Mouse (Mus musculus) olfactory bulb, adult 2 months (tissue): ENCODE data around the gene Vps4a. TPM values are rescaled to one million over a fixed set of nuclear protein-coding genes. Genes with fewer than 3 reads are reported as not detected.
A peak's percentile ranks its signal among the peaks of the same experiment; 100 is the strongest.
"Not testable (repeated sequence)": the region's sequence is repeated elsewhere in the genome, so short reads cannot be mapped to it uniquely, and the experiment has no call there.

Source experiments
- H3K27ac ChIP-seq: fragments of 200-500 bp; 2 replicates; pipeline ENCODE4 v1.5.1; 2012; ENCODE audit warnings: low read depth, low read length; ENCODE audit not compliant: insufficient read depth
- H3K4me1 ChIP-seq: fragments of 200-500 bp; 2 replicates; pipeline ENCODE4 v1.6.1; 2012; ENCODE audit warnings: low read length; ENCODE audit not compliant: control insufficient read depth, insufficient read depth
- H3K4me3 ChIP-seq: fragments of 200-500 bp; 2 replicates; pipeline ENCODE4 v1.5.1; 2012; ENCODE audit warnings: mild to moderate bottlenecking, low read depth, low read length, moderate library complexity; ENCODE audit not compliant: insufficient read depth
- CTCF ChIP-seq: fragments of 200-500 bp; IDR thresholded peaks from 2 replicates; pipeline ENCODE4 v1.5.1; 2012; ENCODE audit warnings: low read depth, mild to moderate bottlenecking, low read length, moderate library complexity; ENCODE audit not compliant: insufficient read depth
- POLR2A ChIP-seq: fragments of 200-500 bp; IDR thresholded peaks from 2 replicates; pipeline ENCODE4 v1.6.1; 2012; ENCODE audit warnings: mild to moderate bottlenecking, low read depth, low read length, moderate library complexity; ENCODE audit not compliant: insufficient read depth
- WGBS: fragments of 180-500 bp; shearing (Covaris S2); methylation state at CpG from one replicate; pipeline ENCODE4 v1.1.7; 2018; 5-methylcytosine and 5-hydroxymethylcytosine counted together
- polyA plus RNA-seq: library from polyadenylated mRNA; stranded (reverse); fragments of >200 nt; gene quantifications from 2 replicates; pipeline ENCODE4 v1.2.4, GENCODE M21; 2012; ENCODE audit warnings: low replicate concordance; ENCODE audit not compliant: missing spikeins, insufficient read depth, insufficient read length

Gene Vps4a
- not detected in 2 replicates for polyA plus RNA-seq

GRCm38 (mm10) chr8:107030650-107031576, at the start of gene Vps4a:
Gene Vps4a (plus strand): TSS chr8:107031222.
- H3K4me1 ChIP-seq = peaks cover 9% of the 10 kb centered on the region
- H3K27ac ChIP-seq = 0 out of 2 replicates have a peak within 1 kb of the TSS, but pooled peaks have one; percentile 4
- peak within 1 kb of the TSS; percentile 84 for H3K4me3 ChIP-seq
- 4% methylated on average over 66 of the region's 66 CpGs for WGBS
- peak; percentile 74 for TF ChIP-seq POLR2A
- peak; percentile 77 for TF ChIP-seq CTCF

GRCm38 (mm10) chr8:106985404-106985821, 45.6 kb upstream of the Vps4a start:
- TF ChIP-seq CTCF (no peak), POLR2A (no peak)
- no peak overlapping the region for H3K4me3 ChIP-seq
- 64% methylated on average over 9 of the region's 9 CpGs for WGBS
- no peak overlapping the region for H3K27ac ChIP-seq
- H3K4me1 ChIP-seq = no peaks in the 10 kb centered on the region

- TF ChIP-seq POLR2A = no peak
- TF ChIP-seq CTCF = no peak
- H3K4me3 ChIP-seq = no peak overlapping the region
- no peak overlapping the region for H3K27ac ChIP-seq
- H3K4me1 ChIP-seq = no peaks in the 10 kb centered on the region
Observed at GRCm38 (mm10) chr8:106985951-106986350, 45.1 kb upstream of the Vps4a start.

- TF ChIP-seq CTCF (no peak), POLR2A (no peak)
- Histone ChIP-seq H3K4me1 (no peaks in the 10 kb centered on the region), H3K27ac (no peak overlapping the region), H3K4me3 (no peak overlapping the region)
Observed at GRCm38 (mm10) chr8:106987557-106987956, 43.5 kb upstream of the Vps4a start.

- Histone ChIP-seq H3K27ac (no peak overlapping the region), H3K4me3 (no peak overlapping the region), H3K4me1 (no peaks in the 10 kb centered on the region)
- TF ChIP-seq CTCF (no peak), POLR2A (no peak)
- WGBS = 95% methylated on average over 7 of the region's 7 CpGs
Observed at GRCm38 (mm10) chr8:106991393-106991792, 39.6 kb upstream of the Vps4a start.

- H3K4me3 ChIP-seq, H3K27ac ChIP-seq, H3K4me1 ChIP-seq: not testable (repeated sequence)
- WGBS = 90% methylated on average over 4 of the region's 4 CpGs
Observed at GRCm38 (mm10) chr8:106996339-106996738, 34.7 kb upstream of the Vps4a start.

- 54% methylated on average over 4 of the region's 4 CpGs for WGBS
- Histone ChIP-seq H3K4me1 (no peaks in the 10 kb centered on the region), H3K4me3 (no peak overlapping the region), H3K27ac (no peak overlapping the region)
- no peak for TF ChIP-seq CTCF
- TF ChIP-seq POLR2A = no peak
Observed at GRCm38 (mm10) chr8:106997416-106997815, 33.6 kb upstream of the Vps4a start.

GRCm38 (mm10) chr8:106999068-106999467, 32.0 kb upstream of the Vps4a start:
- 53% methylated on average over 1 of the region's 1 CpGs for WGBS
- H3K4me1 ChIP-seq = no peaks in the 10 kb centered on the region
- no peak overlapping the region for H3K4me3 ChIP-seq
- H3K27ac ChIP-seq = no peak overlapping the region
- no peak for TF ChIP-seq CTCF
- no peak for TF ChIP-seq POLR2A

- H3K4me3 ChIP-seq = no peak overlapping the region
- H3K4me1 ChIP-seq = no peaks in the 10 kb centered on the region
- no peak for TF ChIP-seq POLR2A
- peak; percentile 88 for TF ChIP-seq CTCF
- no peak overlapping the region for H3K27ac ChIP-seq
- WGBS = 25% methylated on average over 5 of the region's 5 CpGs
Observed at GRCm38 (mm10) chr8:107002532-107002931, 28.5 kb upstream of the Vps4a start.
